Mouse (Mus musculus): ENCODE data around the gene Rtn4rl1.

DNA sequence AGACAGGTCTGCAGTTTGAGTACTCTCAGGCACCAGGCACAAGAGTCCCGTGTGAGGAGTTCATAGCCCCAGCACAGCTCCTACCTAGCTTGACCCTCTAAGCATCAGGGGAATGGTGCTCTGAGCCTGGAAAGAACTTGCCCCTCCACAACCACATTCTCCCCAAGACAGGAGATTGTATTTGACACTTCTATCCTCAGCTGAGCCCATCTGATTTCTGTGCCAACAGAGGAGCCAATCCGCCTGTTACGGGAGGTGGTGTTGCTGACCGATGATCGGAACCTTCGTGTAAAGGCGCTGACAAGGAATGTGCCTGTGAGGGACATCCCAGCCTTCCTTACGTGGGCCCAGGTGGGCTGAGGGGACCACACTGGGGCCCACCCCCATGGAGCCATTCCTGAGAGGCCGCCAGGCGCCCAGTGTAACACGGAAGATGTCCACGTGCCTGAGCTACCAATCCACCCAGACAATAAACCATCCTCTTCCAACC is 30.9 kb upstream of the Rtn4rl1 start:
- TF ChIP-seq CTCF (IDR thresholded peaks at IDR 0.05; ENCODE audit: borderline replicate concordance, insufficient read depth, low read depth, low read length) (no peak), POLR2A (IDR thresholded peaks at IDR 0.05; ENCODE audit: borderline replicate concordance, insufficient read depth, low read length) (no peak)

Data from cerebellum, adult 2 months (tissue).